Mouse (Mus musculus) ES-CJ7 (cell line): Measurements from ENCODE around the gene Smarca2.

Experiments
- DNase-seq: peaks from one replicate; pipeline ENCODE4 v3.0.0; 2011; ENCODE audit warnings: low read depth, low spot score

Smarca2 gene

GRCm38 (mm10) chr19:26747571-26748539 lies 143.0 kb downstream of the Smarca2 start:
- DNase-seq, result peak; percentile 61

- DNase-seq, result no peak
These were observed 143.8 kb downstream of the Smarca2 start for GRCm38 (mm10) chr19:26748676-26749075.

GRCm38 (mm10) chr19:26749427-26750137 lies 144.7 kb downstream of the Smarca2 start:
- DNase-seq, result no peak

GRCm38 (mm10) chr19:26752611-26753163 lies 147.8 kb downstream of the Smarca2 start:
- no peak for DNase-seq

- no peak for DNase-seq
These were observed 148.5 kb downstream of the Smarca2 start for GRCm38 (mm10) chr19:26753266-26753872.

- DNase-seq, result no peak
These were observed 149.4 kb downstream of the Smarca2 start for GRCm38 (mm10) chr19:26754016-26754794.

GRCm38 (mm10) chr19:26755991-26756390 lies 151.1 kb downstream of the Smarca2 start:
- DNase-seq, result no peak

GRCm38 (mm10) chr19:26756399-26756798 lies 151.5 kb downstream of the Smarca2 start:
- no peak for DNase-seq

- DNase-seq, result no peak
These were observed 153.3 kb downstream of the Smarca2 start for GRCm38 (mm10) chr19:26758156-26758555.

GRCm38 (mm10) chr19:26758620-26759019 lies 153.8 kb downstream of the Smarca2 start:
- DNase-seq, result no peak

- no peak for DNase-seq
These were observed 154.4 kb downstream of the Smarca2 start for GRCm38 (mm10) chr19:26759295-26759694.

- DNase-seq, result no peak
These were observed 156.4 kb downstream of the Smarca2 start for GRCm38 (mm10) chr19:26761257-26761656.

- DNase-seq, result no peak
These were observed 160.6 kb downstream of the Smarca2 start for GRCm38 (mm10) chr19:26765483-26765882.

GRCm38 (mm10) chr19:26767454-26767853 lies 162.6 kb downstream of the Smarca2 start:
- no peak for DNase-seq

GRCm38 (mm10) chr19:26767941-26768340 lies 163.1 kb downstream of the Smarca2 start:
- no peak for DNase-seq

GRCm38 (mm10) chr19:26768846-26769245 lies 164.0 kb downstream of the Smarca2 start:
- no peak for DNase-seq

- no peak for DNase-seq
These were observed 165.0 kb downstream of the Smarca2 start for GRCm38 (mm10) chr19:26769609-26770500.

GRCm38 (mm10) chr19:26770592-26770991 lies 165.7 kb downstream of the Smarca2 start:
- DNase-seq, result no peak

GRCm38 (mm10) chr19:26772051-26772583 lies 167.3 kb downstream of the Smarca2 start:
- DNase-seq, result no peak
